Mouse (Mus musculus) embryonic fibroblast, embryonic 13.5 days (primary cell): ENCODE measurements around the gene Ccdc117.

Source experiments
- CTCF ChIP-seq: IDR thresholded peaks from 2 replicates; pipeline ENCODE4 v1.5.1; 2011; ENCODE audit warnings: mild to moderate bottlenecking, control low read depth, low read length, moderate library complexity, borderline replicate concordance; ENCODE audit not compliant: insufficient read depth
- POLR2A ChIP-seq: IDR thresholded peaks from 2 replicates; pipeline ENCODE4 v1.6.1; 2011; ENCODE audit warnings: low read depth, mild to moderate bottlenecking, control low read depth, low read length, moderate library complexity

- TF ChIP-seq CTCF (no peak), POLR2A (no peak)
These were observed 59.4 kb downstream of the Ccdc117 start for GRCm38 (mm10) chr11:5482581-5482980.
